Mouse (Mus musculus) bone marrow, adult 2 months (tissue): Measurements from ENCODE around the gene Nme7.

ENCODE experiments used
- CTCF ChIP-seq: fragments of 200-500 bp; IDR thresholded peaks from 2 replicates; pipeline ENCODE4 v1.5.1; 2011; ENCODE audit warnings: low read length, control low read depth; ENCODE audit not compliant: control insufficient read depth, insufficient read depth
- POLR2A ChIP-seq: fragments of 200-500 bp; IDR thresholded peaks from 2 replicates; pipeline ENCODE4 v1.6.1; 2011; ENCODE audit warnings: low read depth, mild to moderate bottlenecking, control low read depth, low read length, borderline replicate concordance; ENCODE audit not compliant: control insufficient read depth

- no peak for TF ChIP-seq CTCF
- TF ChIP-seq POLR2A = no peak
Observed at GRCm38 (mm10) chr1:164450231-164450630, 146.3 kb downstream of the Nme7 start.
